Mouse (Mus musculus): ENCODE measurements around the gene Exoc3l2. TPM values are rescaled to one million over a fixed set of nuclear protein-coding genes. Genes with fewer than 3 reads are reported as not detected.

Gene Exoc3l2
- polyA plus RNA-seq, 1 experiment: 3.0 TPM

GRCm38 (mm10) chr7:19432475-19432874 is 30.7 kb upstream of the Exoc3l2 start:
- Histone ChIP-seq H3K9me3 (replicated peaks; ENCODE audit: control insufficient read depth, insufficient read depth, low read length, poor library complexity, severe bottlenecking) (no peaks in the 10 kb centered on the region), H3K9ac (ENCODE audit: low read depth, poor library complexity, severe bottlenecking) (no peak overlapping the region), H3K27ac (ENCODE audit: insufficient read depth, low read length) (no peak overlapping the region), H3K36me3 (ENCODE audit: control insufficient read depth, insufficient read depth, low read length, poor library complexity, severe bottlenecking) (peaks cover 9% of the 10 kb centered on the region), H3K4me3 (ENCODE audit: low read depth, low read length) (no peak overlapping the region), H3K4me1 (ENCODE audit: control insufficient read depth, insufficient read depth, low read length) (peaks cover 2% of the 10 kb centered on the region), H3K27me3 (ENCODE audit: control insufficient read depth, insufficient read depth, low read length, poor library complexity, severe bottlenecking) (no peaks in the 10 kb centered on the region)
- TF ChIP-seq CTCF (IDR thresholded peaks at IDR 0.05; ENCODE audit: low read depth, low read length): peak; percentile 53
- TF ChIP-seq POLR2A (IDR thresholded peaks at IDR 0.05; ENCODE audit: insufficient read depth, low read length): no peak
- no peak for TF ChIP-seq EP300 (IDR thresholded peaks at IDR 0.05; ENCODE audit: insufficient read depth, low read depth, low read length)

DNA sequence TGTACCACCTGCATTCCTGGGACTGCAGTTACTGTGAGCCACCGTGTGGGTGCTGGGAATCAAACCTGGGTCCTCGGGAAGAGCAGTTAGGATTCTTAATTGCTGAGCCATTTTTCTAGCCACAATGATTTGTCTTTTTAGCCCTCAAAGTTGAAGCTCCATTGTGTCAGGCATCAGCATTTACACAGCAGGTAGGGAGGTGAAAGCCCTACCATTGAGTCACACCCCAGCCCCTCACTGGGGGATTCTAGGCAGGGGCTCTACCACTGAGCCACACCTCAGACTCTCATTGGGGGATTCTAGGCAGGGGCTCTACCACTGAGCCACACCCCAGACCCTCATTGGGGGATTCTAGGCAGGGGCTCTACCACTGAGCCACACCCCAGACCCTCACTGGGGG is 26.9 kb upstream of the Exoc3l2 start:
- Histone ChIP-seq H3K27ac (ENCODE audit: insufficient read depth, low read length) (no peak overlapping the region), H3K9ac (ENCODE audit: low read depth, poor library complexity, severe bottlenecking) (no peak overlapping the region), H3K4me1 (ENCODE audit: control insufficient read depth, insufficient read depth, low read length) (peaks cover 2% of the 10 kb centered on the region), H3K27me3 (ENCODE audit: control insufficient read depth, insufficient read depth, low read length, poor library complexity, severe bottlenecking) (no peaks in the 10 kb centered on the region), H3K9me3 (replicated peaks; ENCODE audit: control insufficient read depth, insufficient read depth, low read length, poor library complexity, severe bottlenecking) (no peaks in the 10 kb centered on the region), H3K4me3 (ENCODE audit: low read depth, low read length) (no peak overlapping the region), H3K36me3 (ENCODE audit: control insufficient read depth, insufficient read depth, low read length, poor library complexity, severe bottlenecking) (peaks cover 5% of the 10 kb centered on the region)
- no peak for TF ChIP-seq CTCF (IDR thresholded peaks at IDR 0.05; ENCODE audit: low read depth, low read length)
- TF ChIP-seq POLR2A (IDR thresholded peaks at IDR 0.05; ENCODE audit: insufficient read depth, low read length): no peak
- no peak for TF ChIP-seq EP300 (IDR thresholded peaks at IDR 0.05; ENCODE audit: insufficient read depth, low read depth, low read length)

DNA sequence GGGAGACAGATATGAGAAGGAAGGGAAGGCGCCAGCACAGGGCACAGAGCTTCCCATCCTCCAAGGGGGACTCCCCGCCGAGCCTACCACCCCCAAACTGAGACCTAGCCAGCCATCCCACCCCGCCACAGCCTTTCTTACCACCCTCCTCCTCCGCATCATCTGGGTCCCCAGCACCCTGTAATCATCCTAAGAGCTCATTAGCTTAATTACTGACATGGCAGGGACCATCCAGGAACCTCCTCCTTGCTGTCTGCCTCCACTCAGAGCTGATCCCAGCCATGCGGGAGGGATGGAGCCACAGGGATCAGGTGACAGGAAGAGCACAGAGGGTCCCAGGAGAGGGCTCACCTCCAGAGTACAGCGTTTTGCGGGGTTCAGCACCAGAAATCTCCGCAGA is 26.1 kb upstream of the Exoc3l2 start:
- no peak for TF ChIP-seq EP300 (IDR thresholded peaks at IDR 0.05; ENCODE audit: insufficient read depth, low read depth, low read length)
- no peak for TF ChIP-seq POLR2A (IDR thresholded peaks at IDR 0.05; ENCODE audit: insufficient read depth, low read length)
- TF ChIP-seq CTCF (IDR thresholded peaks at IDR 0.05; ENCODE audit: low read depth, low read length): no peak
- no peak overlapping the region for H3K27ac ChIP-seq (ENCODE audit: insufficient read depth, low read length)
- H3K9me3 ChIP-seq (replicated peaks; ENCODE audit: control insufficient read depth, insufficient read depth, low read length, poor library complexity, severe bottlenecking): no peaks in the 10 kb centered on the region
- no peaks in the 10 kb centered on the region for H3K27me3 ChIP-seq (ENCODE audit: control insufficient read depth, insufficient read depth, low read length, poor library complexity, severe bottlenecking)
- H3K36me3 ChIP-seq (ENCODE audit: control insufficient read depth, insufficient read depth, low read length, poor library complexity, severe bottlenecking): peaks cover 2% of the 10 kb centered on the region; the same call in 1 of the 2 replicates
- H3K4me3 ChIP-seq (ENCODE audit: low read depth, low read length): no peak overlapping the region
- H3K4me1 ChIP-seq (ENCODE audit: control insufficient read depth, insufficient read depth, low read length): peaks cover 2% of the 10 kb centered on the region
- H3K9ac ChIP-seq (ENCODE audit: low read depth, poor library complexity, severe bottlenecking): no peak overlapping the region

- no peak overlapping the region for H3K4me3 ChIP-seq (ENCODE audit: low read depth, low read length)
- H3K9me3 ChIP-seq (replicated peaks; ENCODE audit: control insufficient read depth, insufficient read depth, low read length, poor library complexity, severe bottlenecking): no peaks in the 10 kb centered on the region
- H3K4me1 ChIP-seq (ENCODE audit: control insufficient read depth, insufficient read depth, low read length): no peaks in the 10 kb centered on the region
- H3K9ac ChIP-seq (ENCODE audit: low read depth, poor library complexity, severe bottlenecking): no peak overlapping the region
- no peaks in the 10 kb centered on the region for H3K27me3 ChIP-seq (ENCODE audit: control insufficient read depth, insufficient read depth, low read length, poor library complexity, severe bottlenecking)
- no peak for TF ChIP-seq EP300 (IDR thresholded peaks at IDR 0.05; ENCODE audit: insufficient read depth, low read depth, low read length)
- TF ChIP-seq CTCF (IDR thresholded peaks at IDR 0.05; ENCODE audit: low read depth, low read length): no peak
- TF ChIP-seq POLR2A (IDR thresholded peaks at IDR 0.05; ENCODE audit: insufficient read depth, low read length): no peak
- H3K36me3 ChIP-seq (ENCODE audit: control insufficient read depth, insufficient read depth, low read length, poor library complexity, severe bottlenecking): no peaks in the 10 kb centered on the region
- H3K27ac ChIP-seq (ENCODE audit: insufficient read depth, low read length): no peak overlapping the region
These were observed 21.6 kb upstream of the Exoc3l2 start for GRCm38 (mm10) chr7:19441448-19442091.

DNA sequence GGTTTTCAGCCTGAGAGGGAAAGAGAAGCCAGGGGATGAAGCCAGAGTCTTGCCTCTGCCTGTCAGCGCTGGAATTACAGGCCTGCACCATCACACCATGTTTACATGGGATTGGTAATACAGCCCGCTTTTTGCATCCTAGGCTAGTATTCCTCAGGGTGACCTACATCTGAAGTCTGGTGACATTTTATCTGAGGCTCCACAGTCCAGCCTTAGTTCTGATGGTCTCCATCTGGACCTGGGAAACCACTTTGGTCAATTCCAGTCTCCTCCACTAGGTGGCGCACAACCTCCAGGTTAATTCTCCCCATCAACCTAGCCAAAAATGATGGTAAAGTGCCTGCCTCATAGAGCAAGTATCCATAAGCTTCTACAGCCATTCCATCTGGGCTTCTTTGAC is 19.8 kb upstream of the Exoc3l2 start:
- no peaks in the 10 kb centered on the region for H3K27me3 ChIP-seq (ENCODE audit: control insufficient read depth, insufficient read depth, low read length, poor library complexity, severe bottlenecking)
- H3K27ac ChIP-seq (ENCODE audit: insufficient read depth, low read length): no peak overlapping the region
- no peaks in the 10 kb centered on the region for H3K9me3 ChIP-seq (replicated peaks; ENCODE audit: control insufficient read depth, insufficient read depth, low read length, poor library complexity, severe bottlenecking)
- no peaks in the 10 kb centered on the region for H3K4me1 ChIP-seq (ENCODE audit: control insufficient read depth, insufficient read depth, low read length)
- no peak overlapping the region for H3K9ac ChIP-seq (ENCODE audit: low read depth, poor library complexity, severe bottlenecking)
- no peak overlapping the region for H3K4me3 ChIP-seq (ENCODE audit: low read depth, low read length)
- no peaks in the 10 kb centered on the region for H3K36me3 ChIP-seq (ENCODE audit: control insufficient read depth, insufficient read depth, low read length, poor library complexity, severe bottlenecking)
- peak; percentile 63 for TF ChIP-seq CTCF (IDR thresholded peaks at IDR 0.05; ENCODE audit: low read depth, low read length)
- TF ChIP-seq POLR2A (IDR thresholded peaks at IDR 0.05; ENCODE audit: insufficient read depth, low read length): no peak
- no peak for TF ChIP-seq EP300 (IDR thresholded peaks at IDR 0.05; ENCODE audit: insufficient read depth, low read depth, low read length)

GRCm38 (mm10) chr7:19444801-19445200 is 18.3 kb upstream of the Exoc3l2 start:
- H3K27ac ChIP-seq (ENCODE audit: insufficient read depth, low read length): no peak overlapping the region
- no peaks in the 10 kb centered on the region for H3K36me3 ChIP-seq (ENCODE audit: control insufficient read depth, insufficient read depth, low read length, poor library complexity, severe bottlenecking)
- H3K9me3 ChIP-seq (replicated peaks; ENCODE audit: control insufficient read depth, insufficient read depth, low read length, poor library complexity, severe bottlenecking): no peaks in the 10 kb centered on the region

More at GRCm38 (mm10) chr7:19444801-19445200, 18.3 kb upstream of the Exoc3l2 start:
- H3K9ac ChIP-seq (ENCODE audit: low read depth, poor library complexity, severe bottlenecking): no peak overlapping the region
- H3K27me3 ChIP-seq (ENCODE audit: control insufficient read depth, insufficient read depth, low read length, poor library complexity, severe bottlenecking): no peaks in the 10 kb centered on the region
- H3K4me3 ChIP-seq (ENCODE audit: low read depth, low read length): no peak overlapping the region
- TF ChIP-seq CTCF (IDR thresholded peaks at IDR 0.05; ENCODE audit: low read depth, low read length) (no peak), POLR2A (IDR thresholded peaks at IDR 0.05; ENCODE audit: insufficient read depth, low read length) (no peak), EP300 (IDR thresholded peaks at IDR 0.05; ENCODE audit: insufficient read depth, low read depth, low read length) (no peak)
- H3K4me1 ChIP-seq (ENCODE audit: control insufficient read depth, insufficient read depth, low read length): no peaks in the 10 kb centered on the region

Data from ES-Bruce4 (cell line).